Mouse (Mus musculus) gastrocnemius, adult 2 months (tissue): ENCODE measurements at regions not wholly inside any gene's neighbourhood (a gene's known extent, or its start where the extent isn't known, plus 50 kb on each side); places are given as distances from the start of the nearest gene placed in this dataset.
A peak's percentile ranks its signal among the peaks of the same experiment; 100 is the strongest.

Source experiments
- DNase-seq: peaks from one replicate; pipeline ENCODE4 v3.0.0; 2022
- H3K27ac ChIP-seq: fragments of 200-600 bp; 2 replicates; pipeline ENCODE4 v1.8.1; 2022; ENCODE audit warnings: mild to moderate bottlenecking
- H3K4me3 ChIP-seq: fragments of 200-600 bp; 2 replicates; pipeline ENCODE4 v1.8.1; 2022; ENCODE audit warnings: mild to moderate bottlenecking, moderate library complexity
- CTCF ChIP-seq: fragments of 200-600 bp; IDR thresholded peaks from 2 replicates; pipeline ENCODE4 v1.8.1; 2022; ENCODE audit warnings: antibody characterized with exemption, mild to moderate bottlenecking, moderate library complexity
- intact Hi-C: fragments of 180-260 bp; cut with DNase I; formaldehyde crosslinking; loops from one replicate; pipeline ENCODE4 v1.15.1; 2025

DNA sequence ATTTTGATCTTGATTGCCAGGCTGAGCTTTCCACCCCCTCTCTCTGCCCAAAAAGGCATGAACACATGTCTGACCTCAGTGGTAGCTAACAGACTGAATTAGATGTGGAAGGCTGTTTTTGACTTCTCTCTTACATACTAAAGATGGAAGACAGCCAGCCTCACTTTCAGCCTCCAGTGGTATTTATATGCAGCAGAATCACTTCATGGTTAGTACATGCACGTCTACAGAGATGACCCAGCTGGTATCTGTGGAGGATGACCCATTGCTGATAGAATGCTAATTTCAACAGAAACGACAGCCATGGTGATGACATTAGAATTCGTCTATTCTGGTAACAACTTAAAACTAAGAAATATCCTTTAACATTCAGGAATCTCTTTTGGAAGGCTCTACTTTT lies 630.8 kb downstream of the Cetn3 start:
- Histone ChIP-seq H3K4me3 (no peak overlapping the region), H3K27ac (no peak overlapping the region)
- intact Hi-C loops: no loop called here
- DNase-seq: no peak
- TF ChIP-seq CTCF: no peak

DNA sequence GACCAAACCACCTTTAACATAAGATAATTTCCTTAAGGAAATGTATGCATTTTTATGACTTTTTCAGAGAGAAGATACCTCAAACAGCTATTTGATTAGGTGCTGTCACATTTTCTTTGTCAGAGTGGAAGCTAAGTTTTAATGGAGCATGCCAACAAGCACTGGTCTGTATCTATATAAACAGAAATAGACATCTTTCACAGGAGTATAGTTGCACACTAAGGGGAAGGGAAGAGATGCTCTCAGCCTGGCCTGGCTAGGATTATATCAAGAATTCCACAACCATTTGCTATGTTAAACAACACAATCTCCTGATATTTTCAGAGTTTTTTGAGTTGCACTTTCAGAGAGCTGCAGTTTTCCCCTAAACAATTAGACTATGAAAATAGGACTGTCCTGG lies 638.1 kb downstream of the Cetn3 start:
- no peak for TF ChIP-seq CTCF
- intact Hi-C loops: no loop called here
- no peak for DNase-seq
- Histone ChIP-seq H3K27ac (no peak overlapping the region), H3K4me3 (no peak overlapping the region)

DNA sequence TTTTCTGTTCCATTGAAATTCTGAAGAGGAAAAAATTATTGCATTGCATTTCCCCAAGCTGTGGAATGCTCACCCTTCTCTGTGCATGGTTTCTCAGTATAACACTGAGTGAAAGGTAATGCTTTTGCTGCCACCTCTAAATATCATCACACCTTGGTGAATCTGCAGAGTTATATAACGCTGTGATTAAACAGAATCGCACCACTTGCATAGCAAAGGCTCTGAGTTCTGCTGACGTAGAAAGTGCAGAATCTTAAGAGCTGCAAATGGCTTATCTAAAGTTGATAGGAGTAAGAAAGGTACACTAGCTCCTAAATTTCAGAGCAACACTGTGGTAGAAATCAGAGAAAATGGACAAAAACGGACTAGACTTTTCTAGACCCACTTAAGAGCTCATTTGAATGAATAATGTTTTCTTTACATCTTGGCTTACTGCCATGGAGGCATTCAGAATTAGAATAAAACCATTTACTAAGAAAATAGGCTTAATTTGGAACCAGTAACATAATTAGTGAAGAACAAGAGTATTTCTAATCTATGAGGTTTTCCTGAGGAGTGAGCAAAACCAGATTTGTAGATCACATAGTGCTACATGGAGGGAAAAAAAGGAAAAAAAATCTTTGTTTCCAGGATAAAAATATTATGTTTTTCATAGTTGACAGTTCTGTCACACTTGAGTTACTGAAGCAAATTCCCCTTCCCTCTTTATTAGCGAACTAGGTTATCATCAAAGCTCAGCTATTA lies 641.2 kb downstream of the Cetn3 start:
- intact Hi-C loops: no loop called here

DNA sequence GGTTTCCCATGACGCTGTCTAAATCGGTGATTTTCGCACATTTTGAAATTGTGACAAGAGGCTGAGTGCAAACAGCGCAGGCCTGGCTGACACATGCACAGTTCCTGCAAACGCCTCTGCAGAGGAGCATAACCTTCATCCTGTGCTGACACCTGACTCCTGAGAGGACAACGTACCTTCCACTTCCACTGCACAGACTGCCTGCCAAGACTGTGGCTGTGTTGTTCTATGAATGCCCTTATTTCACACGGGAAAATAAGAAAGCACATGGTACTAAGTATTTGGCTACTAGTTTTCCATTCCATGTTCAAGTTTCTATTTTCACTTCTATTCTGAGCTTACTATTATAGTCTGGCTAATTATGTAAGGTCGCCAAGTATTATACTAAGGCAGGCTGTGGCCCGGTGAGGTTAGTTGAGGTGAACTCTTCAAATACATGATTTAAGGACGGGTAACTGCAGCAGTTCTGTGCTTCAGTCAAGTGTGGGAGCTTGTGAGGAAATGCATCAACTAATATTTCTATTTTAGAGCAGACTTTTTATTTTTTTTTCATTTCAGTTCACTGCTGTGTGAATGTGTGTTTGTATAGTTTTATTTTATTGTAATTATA lies 642.0 kb downstream of the Cetn3 start:
- H3K27ac ChIP-seq: no peak overlapping the region
- intact Hi-C loops: no loop called here
- no peak for TF ChIP-seq CTCF
- no peak overlapping the region for H3K4me3 ChIP-seq
- peak; percentile 19 for DNase-seq

More for the DNA sequence above, 641.2 kb downstream of the Cetn3 start:
- DNase-seq: no peak
- TF ChIP-seq CTCF: no peak
- Histone ChIP-seq H3K27ac (no peak overlapping the region), H3K4me3 (no peak overlapping the region)

DNA sequence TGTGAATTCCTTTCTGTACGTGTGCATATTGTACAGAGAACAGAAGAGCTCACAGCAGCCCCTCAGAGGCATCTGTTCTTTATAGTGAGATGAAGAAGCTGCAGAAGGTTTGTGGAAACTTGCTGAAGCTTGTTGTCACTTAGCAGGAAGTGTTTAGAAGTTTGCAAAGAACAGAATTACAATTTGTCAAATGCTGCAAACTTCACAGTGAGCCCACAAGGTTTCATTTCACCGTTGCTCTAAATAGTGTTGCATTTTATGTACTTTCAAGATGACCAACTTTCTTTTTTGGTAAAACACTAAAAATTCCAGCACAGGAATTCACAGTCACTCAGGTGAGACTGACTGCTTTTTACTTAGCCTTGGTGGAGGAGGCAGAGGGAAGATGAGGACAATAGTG lies 649.5 kb downstream of the Cetn3 start:
- DNase-seq: no peak
- TF ChIP-seq CTCF: no peak
- Histone ChIP-seq H3K4me3 (no peak overlapping the region), H3K27ac (no peak overlapping the region)
- intact Hi-C loops: no loop called here

DNA sequence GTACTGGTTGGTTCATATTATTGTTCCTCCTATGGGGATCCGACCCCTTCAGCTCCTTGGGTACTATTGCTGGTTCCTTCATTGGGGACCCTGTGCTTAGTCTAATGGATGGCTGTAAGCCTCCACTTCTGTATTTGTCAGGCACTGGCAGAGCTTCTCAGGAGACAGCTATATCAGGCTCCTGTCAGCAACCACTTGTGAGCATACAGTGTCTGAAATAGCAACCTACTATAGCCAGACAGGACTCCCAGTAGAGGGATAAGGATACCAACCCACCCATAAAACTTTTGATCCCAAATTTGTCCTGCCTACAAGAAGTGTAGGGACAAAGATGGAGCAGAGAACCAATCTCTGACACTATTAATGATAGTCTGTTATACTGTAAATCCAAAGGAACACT lies 656.4 kb downstream of the Cetn3 start:
- no peak for DNase-seq
- no peak overlapping the region for H3K4me3 ChIP-seq
- intact Hi-C loops: no loop called here
- TF ChIP-seq CTCF: no peak
- no peak overlapping the region for H3K27ac ChIP-seq

DNA sequence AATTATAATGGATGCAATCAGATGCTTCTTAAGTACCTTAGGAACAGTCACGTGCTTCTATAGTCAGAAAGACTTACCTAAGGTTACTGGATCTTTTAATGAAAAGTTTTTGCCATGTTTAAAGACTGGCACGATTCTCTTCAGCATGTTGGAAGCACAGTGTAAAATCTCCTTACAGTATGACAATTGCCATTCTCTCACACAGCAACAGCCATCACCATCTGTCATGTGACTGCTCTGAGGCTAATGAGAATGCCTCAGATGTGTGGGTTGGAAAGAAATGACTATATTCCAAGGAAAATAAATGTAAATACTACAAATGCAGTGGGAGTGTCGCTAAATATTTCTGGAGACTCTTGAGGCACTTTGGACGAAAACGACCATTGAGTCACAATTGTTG lies 670.8 kb downstream of the Cetn3 start:
- intact Hi-C loops: no loop called here
- H3K27ac ChIP-seq: no peak overlapping the region

DNA sequence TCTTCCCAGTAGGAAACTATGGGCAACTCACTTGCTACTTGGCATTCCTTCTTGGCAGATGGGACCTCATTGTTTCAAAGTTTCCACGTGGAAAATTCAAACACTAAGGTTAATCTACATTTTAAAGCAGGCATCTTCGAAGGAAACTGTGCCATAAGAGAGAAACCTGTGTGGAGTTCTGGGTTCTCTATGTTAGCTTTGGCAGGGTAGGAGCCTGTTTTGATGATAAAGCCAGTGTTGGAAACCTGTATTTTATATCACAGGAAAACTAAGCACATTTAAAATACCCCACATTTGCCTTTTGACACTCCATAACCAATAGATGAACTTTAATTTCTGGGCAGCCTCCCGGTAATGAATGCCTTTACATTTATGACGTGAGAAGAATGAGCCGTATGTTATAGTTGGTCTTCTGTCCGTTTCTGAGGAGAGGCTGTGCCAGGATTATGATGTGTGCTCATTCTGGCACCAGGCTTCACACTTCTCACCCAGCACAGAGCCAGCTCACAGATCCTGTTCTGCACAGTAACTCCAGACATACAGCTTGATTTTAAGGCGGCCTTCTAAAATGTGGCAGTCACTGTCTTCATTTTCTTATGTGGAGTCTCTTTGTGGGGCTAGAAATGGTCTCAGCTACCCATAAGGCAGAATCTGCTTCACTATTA lies 700.5 kb downstream of the Cetn3 start:
- no peak for DNase-seq
- no peak overlapping the region for H3K4me3 ChIP-seq
- no peak for TF ChIP-seq CTCF
- H3K27ac ChIP-seq: no peak overlapping the region
- intact Hi-C loops: no loop called here

More for the DNA sequence above, 670.8 kb downstream of the Cetn3 start:
- H3K4me3 ChIP-seq: no peak overlapping the region
- no peak for TF ChIP-seq CTCF
- DNase-seq: no peak

DNA sequence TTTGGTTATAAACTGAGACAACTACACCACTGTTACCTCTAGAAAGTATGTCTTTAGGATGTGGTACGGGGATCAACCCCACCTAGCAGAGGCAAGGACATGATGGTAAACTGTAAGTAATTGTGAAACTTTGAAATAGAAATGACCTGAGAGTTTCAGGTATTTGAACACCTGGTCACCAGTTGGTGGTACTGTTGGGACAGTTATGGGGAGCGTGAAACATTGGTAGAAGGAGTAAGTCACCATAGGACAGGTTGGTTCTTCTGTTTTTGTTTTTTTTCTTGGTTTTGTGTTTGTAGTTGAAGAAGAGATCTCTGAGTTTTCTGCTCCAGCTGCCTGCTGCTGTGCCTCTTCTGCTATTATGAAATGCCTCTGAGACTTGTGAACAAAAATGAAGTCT lies 713.7 kb downstream of the Cetn3 start:
- Histone ChIP-seq H3K27ac (no peak overlapping the region), H3K4me3 (no peak overlapping the region)
- intact Hi-C loops: no loop called here

DNA sequence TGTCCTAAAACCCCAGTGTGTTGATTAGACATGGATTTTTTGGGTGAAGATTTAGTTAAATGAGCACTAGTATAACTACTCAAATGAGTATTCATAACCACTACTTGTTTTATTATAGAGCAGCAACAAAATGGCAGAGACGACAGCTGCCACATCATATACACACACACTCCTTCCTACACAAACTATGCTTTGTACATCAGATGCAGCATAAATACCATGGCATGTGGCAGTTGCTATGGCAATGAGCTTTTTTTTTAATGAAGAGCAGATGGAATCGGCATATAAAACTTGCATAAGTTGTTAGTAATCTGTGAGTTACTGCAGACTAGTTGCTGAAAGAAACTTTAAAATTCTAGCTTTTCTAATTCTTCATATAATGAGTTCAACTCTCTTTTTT lies 725.3 kb downstream of the Cetn3 start:
- DNase-seq: no peak
- Histone ChIP-seq H3K27ac (no peak overlapping the region), H3K4me3 (no peak overlapping the region)
- TF ChIP-seq CTCF: no peak
- intact Hi-C loops: no loop called here

More for the DNA sequence above, 713.7 kb downstream of the Cetn3 start:
- no peak for DNase-seq
- peak; percentile 49 for TF ChIP-seq CTCF

DNA sequence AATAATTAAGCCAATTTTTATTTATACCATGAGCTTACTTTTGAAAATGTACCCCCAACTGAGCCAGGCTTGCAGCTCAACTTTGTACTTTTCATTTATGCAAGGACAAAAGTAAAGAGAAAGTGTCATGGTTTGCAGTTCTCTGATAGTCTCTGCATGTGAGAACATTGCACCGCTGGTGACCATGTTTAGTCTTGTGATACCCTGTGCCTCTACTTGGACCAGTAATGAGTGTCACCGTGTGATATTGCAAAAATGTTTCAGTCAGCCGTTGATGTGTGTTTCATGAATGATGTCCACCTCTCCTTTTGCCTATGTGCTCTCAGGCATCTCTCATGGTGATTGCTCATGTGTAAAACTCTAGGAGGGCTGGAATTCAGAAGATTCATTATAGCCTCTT lies 726.6 kb downstream of the Cetn3 start:
- intact Hi-C loops: no loop called here
- Histone ChIP-seq H3K27ac (no peak overlapping the region), H3K4me3 (no peak overlapping the region)
- TF ChIP-seq CTCF: no peak
- no peak for DNase-seq
